Mouse (Mus musculus): ENCODE measurements around the gene Bicd1.

DNA sequence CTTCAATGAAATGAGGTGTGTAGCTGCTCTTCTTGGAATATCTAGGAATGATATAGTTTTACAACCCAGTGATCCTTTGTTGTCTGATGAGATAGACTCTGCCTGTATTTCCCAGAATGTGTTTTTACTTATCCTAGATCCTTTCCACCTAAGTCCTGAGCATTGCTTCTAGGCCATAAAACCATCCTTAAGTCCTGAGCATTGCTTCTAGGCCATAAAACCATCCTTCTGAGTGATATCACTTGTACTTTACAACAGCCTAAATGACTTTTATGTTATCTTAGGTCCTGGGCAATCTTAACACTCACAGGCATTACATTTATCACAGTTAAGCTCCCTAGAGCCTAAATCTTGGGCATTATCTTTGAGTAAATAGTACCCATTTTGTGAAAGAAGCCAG lies 48.6 kb downstream of the Bicd1 start:
- no peak for TF ChIP-seq POLR2A (IDR thresholded peaks at IDR 0.05; ENCODE audit: low read depth, low read length)
- no peak for TF ChIP-seq CTCF (IDR thresholded peaks at IDR 0.05; ENCODE audit: extremely low read depth, insufficient read length, insufficient replicate concordance, low read depth, low read length)

Measured in small intestine, adult 2 months (tissue).